Mouse (Mus musculus) G1E (cell line): Measurements from ENCODE around the gene Hpca.

Source experiments
- CTCF ChIP-seq: IDR thresholded peaks from 2 replicates; pipeline ENCODE4 v1.5.1; 2012; ENCODE audit warnings: low read depth, low read length, inconsistent platforms, mixed read lengths
- GATA1 ChIP-seq: IDR thresholded peaks from 2 replicates; pipeline ENCODE4 v1.6.1; 2012; ENCODE audit warnings: borderline replicate concordance, low read length, inconsistent platforms, mixed read lengths
- GATA2 ChIP-seq: IDR thresholded peaks from 2 replicates; pipeline ENCODE4 v1.6.1; 2012; ENCODE audit warnings: low read depth, low read length, inconsistent platforms, borderline replicate concordance

DNA sequence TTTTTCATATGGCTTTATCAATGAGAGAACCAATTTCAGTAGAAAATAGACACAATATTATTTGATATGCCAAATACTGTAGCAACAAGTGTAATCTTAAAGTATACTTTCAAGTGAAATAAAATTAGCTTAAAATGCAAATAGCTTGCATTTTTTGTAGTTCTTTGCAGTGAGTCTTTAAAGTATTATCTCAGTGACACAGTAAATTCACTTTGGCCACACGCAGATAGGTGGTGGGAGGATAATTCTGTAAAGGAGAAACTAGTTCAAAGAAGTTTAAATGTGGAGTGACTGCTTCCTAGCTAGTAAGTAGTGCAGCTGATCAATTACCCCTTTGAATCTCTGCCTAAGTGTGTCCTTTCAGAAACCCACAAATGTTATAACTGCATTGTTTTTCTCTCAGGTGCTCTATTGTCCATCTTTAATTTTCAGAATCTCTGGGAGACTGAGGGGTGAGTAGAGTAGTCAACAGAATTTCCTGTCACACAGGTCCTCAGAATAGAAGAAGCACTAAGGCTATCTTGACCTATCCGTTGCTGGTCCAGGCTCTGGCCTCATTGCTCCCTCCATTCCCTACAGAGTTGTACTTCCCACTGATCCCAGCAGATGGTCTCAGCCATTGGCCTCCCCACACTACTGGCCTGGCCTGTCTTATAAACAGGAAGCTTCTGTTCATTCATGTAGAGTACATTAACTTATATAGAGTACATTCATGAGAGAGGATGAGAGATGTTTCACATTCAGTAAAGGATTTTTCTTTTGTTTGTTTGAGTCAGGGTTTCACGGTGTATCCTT is 59.4 kb downstream of the Hpca start:
- TF ChIP-seq CTCF (no peak), GATA1 (no peak), GATA2 (no peak)
